Mouse (Mus musculus) embryonic facial prominence, embryonic 15.5 days (tissue): ENCODE measurements around the gene Fez1. TPM values are rescaled to one million over a fixed set of nuclear protein-coding genes. Genes with fewer than 3 reads are reported as not detected.

Experiments used
- ATAC-seq: fragments of 200-750 bp; cut with Nextera tagmentation; 2 replicates; pipeline ENCODE4 v1.8.0; 2017; ENCODE audit warnings: low read depth, moderate TSS enrichment; ENCODE audit not compliant: insufficient number of reproducible peaks, low FRiP score, low TSS enrichment
- H3K27ac ChIP-seq: fragments of 300-500 bp; sonication (generic); replicated peaks from 2 replicates; pipeline ENCODE4 v1.5.1; 2015; ENCODE audit warnings: mild to moderate bottlenecking, inconsistent platforms
- H3K27me3 ChIP-seq: fragments of 300-500 bp; sonication (generic); 2 replicates; pipeline ENCODE4 v1.6.1; 2015; ENCODE audit warnings: inconsistent platforms
- H3K36me3 ChIP-seq: fragments of 300-500 bp; sonication (generic); 2 replicates; pipeline ENCODE4 v1.6.1; 2015; ENCODE audit warnings: mild to moderate bottlenecking, inconsistent platforms
- H3K4me1 ChIP-seq: fragments of 300-500 bp; sonication (generic); 2 replicates; pipeline ENCODE4 v1.6.1; 2015; ENCODE audit warnings: inconsistent platforms
- H3K4me2 ChIP-seq: fragments of 300-500 bp; sonication (generic); replicated peaks from 2 replicates; pipeline ENCODE4 v1.6.1; 2015; ENCODE audit warnings: mild to moderate bottlenecking, inconsistent platforms
- H3K4me3 ChIP-seq: fragments of 300-500 bp; sonication (generic); replicated peaks from 2 replicates; pipeline ENCODE4 v1.5.1; 2015; ENCODE audit warnings: mild to moderate bottlenecking, inconsistent platforms
- H3K9ac ChIP-seq: fragments of 300-500 bp; sonication (generic); 2 replicates; pipeline ENCODE4 v1.6.1; 2015; ENCODE audit warnings: inconsistent platforms
- H3K9me3 ChIP-seq: fragments of 300-500 bp; sonication (generic); replicated peaks from 2 replicates; pipeline ENCODE4 v1.6.1; 2016; ENCODE audit warnings: inconsistent platforms
- WGBS: fragments of 180-500 bp; shearing (Covaris S2); methylation state at CpG from one replicate; pipeline ENCODE4 v1.1.7; 2015; 5-methylcytosine and 5-hydroxymethylcytosine counted together
- polyA plus RNA-seq: library from polyadenylated mRNA; unstranded; fragments of >200 nt; fragmentation: Nextera tagmentation; extraction: Ambion mirVana; gene quantifications from 2 replicates; pipeline ENCODE4 v1.2.1, GENCODE M21; 2015

The Fez1 gene
- polyA plus RNA-seq, result 48.2 and 53.9 TPM in 2 replicates

GRCm38 (mm10) chr9:36821644-36822000 lies at the start of gene Fez1:
Gene Fez1, plus strand, starts transcription at chr9:36821864.
- Histone ChIP-seq H3K9me3 (no peaks in the 10 kb centered on the region), H3K27ac (peak within 1 kb of the TSS; percentile 51; the same call in 1 of the 2 replicates), H3K27me3 (no peaks in the 10 kb centered on the region), H3K4me2 (peak within 1 kb of the TSS; percentile 25), H3K4me3 (0 out of 2 replicates have a peak within 1 kb of the TSS, but pooled peaks have one; percentile 16), H3K36me3 (no peaks in the 10 kb centered on the region), H3K4me1 (peaks cover 7% of the 10 kb centered on the region; the same call in 1 of the 2 replicates), H3K9ac (no peak within 1 kb of the TSS)
- 1% methylated on average over 8 of the region's 8 CpGs for WGBS
- ATAC-seq, result peak; percentile 68; the same call in 1 of the 2 replicates

- H3K4me2 ChIP-seq, result no peak overlapping the region
- no peak overlapping the region for H3K9ac ChIP-seq
- H3K4me1 ChIP-seq, result no peaks in the 10 kb centered on the region
- no peak for ATAC-seq
- no peak overlapping the region for H3K4me3 ChIP-seq
- H3K27ac ChIP-seq, result no peak overlapping the region
- 84% methylated on average over 2 of the region's 2 CpGs for WGBS
- peaks cover 85% of the 10 kb centered on the region for H3K36me3 ChIP-seq
- H3K27me3 ChIP-seq, result no peaks in the 10 kb centered on the region
- no peaks in the 10 kb centered on the region for H3K9me3 ChIP-seq
These were observed 37.7 kb upstream of the Fez1 start for GRCm38 (mm10) chr9:36783921-36784320.

DNA sequence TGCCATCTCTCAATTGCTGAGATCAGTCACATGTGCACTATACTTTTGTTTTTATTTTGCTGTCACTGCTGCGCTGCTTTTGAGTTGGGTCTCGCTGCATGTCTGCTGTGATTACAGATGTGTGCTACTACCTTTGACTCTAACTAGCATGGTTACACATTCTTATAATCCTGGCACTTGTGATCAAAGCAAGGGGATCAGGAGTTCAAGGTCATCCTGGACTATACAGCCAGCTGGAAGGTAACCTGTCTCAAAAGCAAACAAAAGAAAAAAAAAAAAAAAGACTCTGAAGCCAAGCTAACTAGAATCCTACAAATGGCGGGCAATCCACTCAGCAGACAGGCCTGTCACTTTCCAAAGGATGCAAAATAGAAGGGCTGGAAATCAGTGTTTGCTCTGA lies 29.5 kb upstream of the Fez1 start:
- Histone ChIP-seq H3K9me3 (no peaks in the 10 kb centered on the region), H3K27ac (no peak overlapping the region), H3K4me2 (no peak overlapping the region), H3K4me1 (peaks cover 16% of the 10 kb centered on the region), H3K27me3 (no peaks in the 10 kb centered on the region), H3K36me3 (peaks cover 47% of the 10 kb centered on the region), H3K4me3 (no peak overlapping the region), H3K9ac (no peak overlapping the region)
- ATAC-seq, result no peak
- 87% methylated on average over 3 of the region's 3 CpGs for WGBS

DNA sequence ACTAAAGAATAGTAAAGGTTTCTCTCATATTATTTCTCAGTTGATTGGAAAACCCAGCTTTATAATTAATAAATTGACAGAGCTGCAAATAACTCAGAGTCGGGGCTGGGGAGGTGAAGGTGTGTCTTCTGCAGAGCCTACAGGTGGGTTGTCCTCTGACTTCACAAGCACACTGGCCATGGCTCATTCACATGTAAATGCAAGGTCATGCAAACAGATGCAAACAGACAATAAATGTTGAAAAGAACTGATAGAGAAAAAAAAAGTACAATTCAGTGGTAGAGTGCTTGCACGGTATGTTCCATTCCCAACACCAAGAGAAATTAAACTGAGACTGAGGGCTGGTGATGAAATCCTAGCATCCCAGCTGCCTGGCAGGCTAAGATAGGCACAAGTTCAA lies 27.2 kb upstream of the Fez1 start:
- Histone ChIP-seq H3K27me3 (no peaks in the 10 kb centered on the region), H3K36me3 (peaks cover 28% of the 10 kb centered on the region), H3K4me2 (no peak overlapping the region), H3K4me1 (peaks cover 16% of the 10 kb centered on the region), H3K9me3 (no peaks in the 10 kb centered on the region), H3K4me3 (no peak overlapping the region), H3K9ac (no peak overlapping the region), H3K27ac (no peak overlapping the region)
- 82% methylated on average over 2 of the region's 2 CpGs for WGBS
- ATAC-seq, result no peak

- H3K4me1 ChIP-seq, result peaks cover 16% of the 10 kb centered on the region
- peak overlapping the region; percentile 72 for H3K4me2 ChIP-seq
- H3K4me3 ChIP-seq, result peak overlapping the region; percentile 94
- H3K9ac ChIP-seq, result no peak overlapping the region
- no peak for ATAC-seq
- no peak overlapping the region for H3K27ac ChIP-seq
- WGBS, result 68% methylated on average over 1 of the region's 1 CpGs
- H3K9me3 ChIP-seq, result no peaks in the 10 kb centered on the region
- H3K36me3 ChIP-seq, result peaks cover 21% of the 10 kb centered on the region
- H3K27me3 ChIP-seq, result no peaks in the 10 kb centered on the region
These were observed 26.1 kb upstream of the Fez1 start for GRCm38 (mm10) chr9:36795556-36795955.

DNA sequence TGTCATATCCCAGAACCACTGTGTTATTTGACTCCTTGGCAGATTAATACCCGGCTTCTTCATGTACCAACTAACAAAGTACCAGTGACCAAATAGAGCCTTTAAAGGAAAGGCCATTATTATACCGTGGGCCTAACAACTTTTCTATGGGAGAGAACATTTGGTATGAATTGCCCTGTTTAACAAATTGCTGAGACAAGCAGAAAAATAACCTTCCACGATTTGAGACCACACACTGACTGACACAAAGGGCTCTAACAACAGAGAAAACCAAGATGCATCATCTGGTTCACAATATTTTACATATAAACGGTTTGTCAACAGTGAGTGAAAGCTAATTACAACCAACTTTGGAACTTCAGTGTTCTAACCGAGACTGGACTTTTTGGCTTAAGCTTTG lies 25.4 kb upstream of the Fez1 start:
- WGBS, result 7% methylated on average over 5 of the region's 5 CpGs

GRCm38 (mm10) chr9:36796781-36797555 lies 24.7 kb upstream of the Fez1 start, which contains the start of gene Ei24:
Gene Ei24, minus strand, starts transcription at chr9:36797393.
- Histone ChIP-seq H3K9me3 (no peaks in the 10 kb centered on the region), H3K27ac (peak within 1 kb of the TSS; percentile 81), H3K4me3 (peak within 1 kb of the TSS; percentile 94), H3K36me3 (peaks cover 7% of the 10 kb centered on the region), H3K4me2 (peak within 1 kb of the TSS; percentile 72), H3K4me1 (peaks cover 16% of the 10 kb centered on the region), H3K27me3 (no peaks in the 10 kb centered on the region), H3K9ac (peak within 1 kb of the TSS; percentile 93)
- ATAC-seq, result peak; percentile 98
- WGBS, result under 1% methylated on average over 66 of the region's 66 CpGs

More for the DNA sequence above, 25.4 kb upstream of the Fez1 start:
- Histone ChIP-seq H3K4me1 (peaks cover 16% of the 10 kb centered on the region), H3K9me3 (no peaks in the 10 kb centered on the region), H3K9ac (peak overlapping the region; percentile 93; the same call in 1 of the 2 replicates), H3K27me3 (no peaks in the 10 kb centered on the region), H3K36me3 (peaks cover 15% of the 10 kb centered on the region), H3K27ac (peak overlapping the region; percentile 81; the same call in 1 of the 2 replicates), H3K4me2 (peak overlapping the region; percentile 72), H3K4me3 (peak overlapping the region; percentile 94)
- no peak for ATAC-seq

DNA sequence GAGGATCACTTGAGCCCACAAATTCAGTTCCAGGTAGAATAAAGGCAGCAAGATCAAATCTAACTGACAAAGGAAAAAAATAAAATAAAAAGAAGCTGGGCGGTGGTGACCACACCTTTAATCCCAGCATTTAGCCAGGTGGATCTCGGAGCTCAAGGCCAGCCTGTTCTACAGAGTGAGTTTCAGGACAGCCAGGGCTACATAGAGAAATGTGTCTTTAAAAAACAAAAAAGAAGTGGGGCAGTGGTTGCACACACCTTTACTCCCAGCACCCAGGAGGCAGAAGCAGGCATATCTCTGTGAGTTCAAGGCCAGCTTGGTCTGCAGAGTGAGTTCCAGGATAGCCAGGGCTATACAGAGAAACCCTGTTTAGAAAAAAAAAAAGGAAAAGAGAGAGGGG lies 19.7 kb upstream of the Fez1 start:
- Histone ChIP-seq H3K36me3 (no peaks in the 10 kb centered on the region), H3K4me2 (no peak overlapping the region), H3K9ac (no peak overlapping the region), H3K9me3 (no peaks in the 10 kb centered on the region), H3K27ac (no peak overlapping the region), H3K4me1 (no peaks in the 10 kb centered on the region), H3K27me3 (no peaks in the 10 kb centered on the region), H3K4me3 (no peak overlapping the region)
- 82% methylated on average over 2 of the region's 2 CpGs for WGBS
- ATAC-seq, result no peak

- 88% methylated on average over 3 of the region's 3 CpGs for WGBS
- Histone ChIP-seq H3K9ac (no peak overlapping the region), H3K27me3 (no peaks in the 10 kb centered on the region), H3K27ac (no peak overlapping the region), H3K4me2 (no peak overlapping the region), H3K9me3 (no peaks in the 10 kb centered on the region), H3K4me3 (no peak overlapping the region), H3K36me3 (no peaks in the 10 kb centered on the region), H3K4me1 (no peaks in the 10 kb centered on the region)
- ATAC-seq, result no peak
These were observed 18.7 kb upstream of the Fez1 start for GRCm38 (mm10) chr9:36802951-36803350.

GRCm38 (mm10) chr9:36803386-36803785 lies 18.3 kb upstream of the Fez1 start:
- Histone ChIP-seq H3K9ac (no peak overlapping the region), H3K36me3 (no peaks in the 10 kb centered on the region), H3K4me2 (no peak overlapping the region), H3K27ac (no peak overlapping the region), H3K9me3 (no peaks in the 10 kb centered on the region), H3K27me3 (no peaks in the 10 kb centered on the region), H3K4me1 (no peaks in the 10 kb centered on the region), H3K4me3 (no peak overlapping the region)
- ATAC-seq, result no peak
- 74% methylated on average over 6 of the region's 6 CpGs for WGBS

GRCm38 (mm10) chr9:36803926-36804325 lies 17.7 kb upstream of the Fez1 start:
- Histone ChIP-seq H3K27me3 (no peaks in the 10 kb centered on the region), H3K4me3 (no peak overlapping the region), H3K4me2 (no peak overlapping the region), H3K36me3 (no peaks in the 10 kb centered on the region), H3K9me3 (no peaks in the 10 kb centered on the region), H3K4me1 (no peaks in the 10 kb centered on the region), H3K9ac (no peak overlapping the region), H3K27ac (no peak overlapping the region)
- 83% methylated on average over 3 of the region's 3 CpGs for WGBS
- no peak for ATAC-seq
